Mouse (Mus musculus): Measurements from ENCODE around the gene Atg9a. TPM values are rescaled to one million over a fixed set of nuclear protein-coding genes. Genes with fewer than 3 reads are reported as not detected.

Atg9a gene
- total RNA-seq, 2 experiments from 2014 or later: 47.0 to 51.4 TPM

DNA sequence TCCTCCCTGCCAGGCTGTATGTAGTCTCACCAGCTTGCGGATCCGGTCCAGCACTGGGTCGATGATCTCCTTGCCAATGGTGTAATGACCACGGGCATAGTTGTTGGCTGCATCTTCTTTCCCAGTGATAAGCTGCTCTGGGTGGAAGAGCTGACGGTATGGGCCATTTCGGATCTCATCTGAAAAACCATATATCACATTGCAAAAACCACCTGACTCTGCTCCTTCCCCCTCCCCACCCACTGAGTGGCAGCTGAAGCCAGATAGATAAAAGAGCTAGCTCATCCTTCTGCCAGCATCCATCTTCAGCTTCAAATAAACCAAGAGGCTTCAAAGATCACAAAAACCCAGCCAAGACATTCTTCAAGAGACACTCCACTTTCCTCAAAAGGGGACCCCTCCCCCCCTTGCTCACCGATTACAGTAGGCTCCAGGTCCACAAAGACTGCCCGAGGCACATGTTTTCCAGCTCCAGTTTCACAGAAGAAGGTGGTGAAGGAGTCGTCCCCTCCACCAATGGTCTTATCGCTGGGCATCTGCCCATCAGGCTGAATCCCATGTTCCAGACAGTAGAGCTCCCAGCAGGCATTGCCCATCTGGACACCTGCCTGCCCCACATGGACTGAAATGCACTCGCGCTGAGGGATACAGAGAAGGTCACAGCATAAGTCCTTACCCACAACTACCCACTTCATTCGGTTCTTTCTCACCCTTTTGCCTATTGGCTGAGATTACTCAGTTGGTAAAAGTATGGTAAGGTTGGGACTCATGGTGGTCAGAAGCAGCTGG lies 25.0 kb upstream of the Atg9a start:
- DNase-seq (ENCODE audit: low spot score in 2 of 2): no peak

DNA sequence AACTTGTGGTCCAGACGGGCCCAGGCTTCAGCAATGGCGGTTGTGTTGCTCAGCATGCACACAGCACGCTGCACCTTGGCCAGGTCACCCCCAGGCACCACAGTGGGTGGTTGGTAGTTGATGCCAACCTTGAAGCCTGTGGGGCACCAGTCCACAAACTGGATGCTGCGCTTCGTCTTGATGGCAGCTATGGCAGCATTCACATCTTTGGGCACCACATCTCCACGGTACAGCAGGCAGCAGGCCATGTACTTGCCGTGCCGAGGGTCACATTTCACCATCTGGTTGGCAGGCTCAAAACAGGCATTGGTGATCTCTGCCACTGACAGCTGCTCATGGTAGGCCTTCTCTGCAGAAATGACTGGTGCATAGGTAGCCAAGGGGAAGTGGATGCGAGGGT lies 23.8 kb upstream of the Atg9a start:
- no peak for DNase-seq (ENCODE audit: low spot score in 2 of 2)

DNA sequence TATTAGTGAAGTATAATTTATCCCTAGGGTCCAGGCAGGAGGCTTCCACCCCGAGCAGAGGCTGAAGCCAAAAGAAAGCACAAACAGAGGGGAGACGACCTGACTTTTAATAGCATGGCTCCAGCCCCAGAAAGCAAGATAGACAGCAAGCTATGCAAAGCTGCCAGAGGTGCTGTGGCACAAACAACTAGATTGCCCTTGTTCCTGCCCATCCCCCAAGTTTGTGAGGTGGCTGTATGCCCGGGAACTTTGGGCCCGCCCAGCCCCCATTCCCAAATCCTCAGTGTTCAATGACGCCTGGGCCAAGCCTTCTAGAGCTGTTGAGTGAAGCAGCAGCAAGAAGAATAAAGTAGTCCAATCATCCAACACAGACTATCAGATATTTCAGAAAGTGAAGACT lies 22.9 kb upstream of the Atg9a start:
- DNase-seq (ENCODE audit: low spot score in 2 of 2): no peak

DNA sequence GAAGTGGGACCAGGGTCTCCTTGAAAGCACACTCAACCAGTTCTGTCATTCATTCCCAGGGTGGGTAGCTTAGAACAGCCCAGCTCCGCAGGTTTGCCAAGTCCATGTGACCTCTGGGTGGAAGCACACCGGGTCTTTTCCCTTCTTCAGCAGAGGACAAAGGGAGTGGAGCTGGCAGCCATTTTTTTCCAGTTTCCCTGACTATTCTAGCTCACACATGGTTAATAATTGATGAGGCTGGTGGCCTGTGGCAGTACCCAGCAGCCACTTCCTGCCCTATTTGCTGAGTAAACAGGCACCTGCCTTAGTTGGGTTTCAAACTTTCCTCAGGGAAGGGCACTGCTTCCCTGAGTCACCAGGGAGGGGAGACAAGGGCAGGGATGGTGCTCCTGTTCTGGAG lies 22.4 kb upstream of the Atg9a start:
- DNase-seq (ENCODE audit: low spot score in 2 of 2): no peak

DNA sequence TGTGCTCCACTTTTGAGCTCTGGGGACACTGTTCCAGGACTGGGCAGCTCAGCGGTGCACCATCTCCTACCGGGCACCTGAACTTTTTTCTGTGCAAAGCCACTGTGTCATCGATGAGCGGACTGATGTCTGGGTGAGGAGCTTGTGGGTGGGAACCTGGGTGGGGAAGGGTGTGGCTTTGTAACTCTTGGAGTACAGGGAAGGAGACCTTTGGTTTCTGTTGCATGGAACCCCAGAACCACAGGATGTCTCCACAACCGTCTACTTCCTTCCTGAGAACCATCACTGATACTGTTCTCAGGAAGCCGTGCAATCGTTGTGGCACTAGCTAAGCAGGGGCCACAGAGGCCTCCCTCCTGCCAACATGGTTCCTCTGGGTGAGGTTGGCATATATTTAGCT lies 21.1 kb upstream of the Atg9a start:
- DNase-seq (ENCODE audit: low spot score in 2 of 2): no peak

DNA sequence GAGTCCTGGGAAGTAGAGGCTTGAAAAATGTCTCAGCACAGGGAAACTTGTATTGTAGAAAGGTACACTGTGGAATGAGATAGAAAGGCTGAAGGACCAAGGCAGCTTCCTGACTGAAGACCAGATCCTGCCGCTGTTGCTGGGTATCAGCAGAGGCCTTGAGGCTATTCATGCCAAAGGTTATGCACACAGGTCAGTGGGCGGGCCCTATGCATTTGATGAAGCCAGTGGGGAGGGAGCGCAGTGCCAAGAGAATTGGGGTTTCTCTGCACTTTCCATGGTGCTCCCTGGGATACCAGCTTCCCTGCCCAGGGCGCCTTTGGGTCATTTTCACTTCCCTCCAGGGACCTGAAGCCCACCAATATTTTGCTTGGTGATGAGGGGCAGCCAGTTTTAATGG lies 20.5 kb upstream of the Atg9a start:
- no peak for DNase-seq (ENCODE audit: low spot score in 2 of 2)

DNA sequence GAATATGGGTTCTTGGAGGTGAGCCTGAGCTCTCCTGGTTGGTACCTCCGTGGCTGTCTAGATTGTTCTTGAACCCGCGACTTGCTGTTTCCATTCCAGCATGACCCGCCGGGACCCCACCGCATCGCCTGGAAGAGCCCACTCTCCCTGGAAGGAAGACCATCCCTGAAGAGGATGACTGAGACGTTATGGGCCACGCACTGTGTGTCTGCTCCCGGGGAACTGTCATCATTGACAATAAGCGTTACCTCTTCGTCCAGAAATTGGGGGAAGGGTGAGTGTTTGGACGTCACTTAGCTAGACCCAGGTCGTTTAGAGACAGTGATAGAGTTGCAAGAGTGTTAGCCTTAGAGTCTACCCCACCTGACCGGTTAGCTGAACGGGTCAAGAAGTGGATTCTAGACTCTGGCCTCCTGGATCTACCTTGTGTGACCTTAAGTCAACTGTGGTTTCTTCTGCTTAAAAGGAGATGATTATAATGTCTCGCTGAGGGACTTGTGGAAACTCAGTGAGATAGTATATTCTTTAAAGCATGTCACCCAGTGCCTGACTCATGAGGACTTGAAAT lies 19.2 kb upstream of the Atg9a start:
- DNase-seq (ENCODE audit: low spot score in 2 of 2): no peak

DNA sequence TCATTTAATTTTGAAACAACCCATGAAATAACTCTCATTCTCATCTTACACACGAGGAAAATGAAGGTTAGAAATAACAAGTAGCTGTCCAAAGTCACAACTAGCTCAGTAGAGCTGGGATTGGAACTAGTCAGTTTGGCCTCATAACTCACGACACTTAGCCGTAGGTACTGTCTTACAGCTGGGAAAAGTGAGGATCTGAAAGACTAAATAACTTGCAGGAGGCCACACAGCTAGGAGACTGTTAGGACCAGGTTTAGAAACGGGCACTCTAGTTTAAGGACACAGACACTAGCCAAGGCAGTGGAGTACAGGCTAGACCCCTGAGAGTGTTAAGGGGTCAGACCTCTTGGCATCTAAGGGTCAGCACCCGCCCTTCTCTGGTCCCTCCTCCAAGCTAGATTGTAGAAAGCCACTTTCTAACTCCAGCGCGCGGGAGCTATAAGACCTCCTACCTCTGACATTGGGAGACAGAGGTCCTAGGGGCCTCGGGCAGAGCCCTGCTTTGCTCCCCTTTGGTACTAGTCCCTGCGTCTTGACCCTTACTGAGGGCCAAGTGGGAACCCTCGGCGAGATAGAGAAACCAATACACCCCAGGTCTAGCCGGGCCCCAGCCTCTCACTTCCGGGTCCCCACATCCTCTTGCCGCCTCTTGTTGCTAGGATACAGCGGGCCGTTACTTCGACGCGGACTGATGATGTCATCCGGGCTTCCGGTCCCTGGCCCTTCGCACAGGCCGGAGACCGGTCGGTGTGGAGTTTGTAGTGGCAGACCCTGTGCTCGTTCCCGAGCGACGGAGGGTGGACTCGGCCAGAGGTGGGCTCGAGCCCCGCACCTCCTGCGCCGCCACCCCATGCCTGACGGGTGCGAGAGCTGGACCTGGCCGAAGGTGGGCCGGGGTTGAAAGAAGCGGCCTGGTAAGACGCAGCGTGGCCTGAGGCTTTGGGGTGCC lies 18.4 kb upstream of the Atg9a start, which contains the start of the genes Glb1l and Stk16:
Gene Glb1l, minus strand, starts transcription at position 678 of the 952 bp plus-strand sequence.
Gene Stk16, plus strand, starts transcription at position 703 of the 952 bp plus-strand sequence.
- peak; percentile 92 to 97 for DNase-seq (ENCODE audit: low spot score in 2 of 2)

DNA sequence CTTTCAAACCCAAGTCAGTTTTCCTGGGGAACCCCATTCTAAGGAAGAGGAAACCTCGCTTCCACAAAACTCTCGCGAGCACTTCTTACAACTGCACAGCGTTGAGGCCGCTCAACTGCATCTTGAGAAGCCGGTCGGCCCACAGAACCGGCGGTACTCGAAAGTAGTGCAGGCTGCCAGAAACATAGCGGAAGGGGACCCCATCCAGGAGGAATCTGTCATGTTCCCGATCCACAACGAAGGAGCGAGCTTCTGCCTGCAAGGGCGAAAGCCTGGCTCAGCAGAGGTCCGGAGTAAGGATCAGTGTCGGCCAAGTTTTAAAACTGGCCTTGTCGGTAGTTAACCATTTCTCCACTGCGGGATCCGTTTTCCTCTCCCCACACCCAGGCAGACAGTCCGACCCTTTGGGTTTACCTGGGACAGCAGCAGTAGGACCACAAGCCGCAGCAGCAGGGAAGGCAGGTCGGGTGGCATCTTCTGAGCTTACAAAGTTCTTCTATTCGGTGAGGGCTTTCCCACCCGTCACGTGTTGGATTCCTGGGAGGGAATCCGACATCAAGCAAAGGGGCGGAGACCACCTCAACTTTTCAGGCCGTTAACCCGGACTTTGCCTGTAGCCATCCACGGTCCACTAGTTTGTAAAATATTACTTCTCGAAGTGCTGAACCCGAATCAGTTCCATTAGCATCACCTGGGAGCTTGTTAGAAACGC lies 17.1 kb upstream of the Atg9a start:
- peak in 1 of 2 experiments; percentile 54 for DNase-seq (ENCODE audit: low spot score in 2 of 2)

DNA sequence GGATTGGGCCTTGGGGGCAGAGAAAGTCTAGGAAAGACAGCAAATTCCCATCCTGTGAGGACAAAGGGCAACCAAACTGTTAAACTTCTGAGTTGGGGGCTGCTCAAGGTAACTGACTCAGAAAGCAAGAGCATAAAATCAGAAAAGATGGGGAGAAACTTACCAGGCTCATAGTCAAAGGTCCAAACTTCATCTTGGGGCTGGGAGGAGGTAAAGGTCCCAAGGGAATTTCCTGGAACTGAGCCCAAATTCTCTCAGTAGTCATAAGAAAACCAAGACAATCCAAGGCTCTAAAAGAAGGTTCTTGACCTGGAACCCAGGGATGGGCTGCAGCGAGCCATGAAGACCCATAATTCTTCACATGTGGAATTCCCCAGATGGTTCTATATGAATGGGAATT lies 9.2 kb upstream of the Atg9a start:
- no peak for DNase-seq (ENCODE audit: low spot score in 2 of 2)

DNA sequence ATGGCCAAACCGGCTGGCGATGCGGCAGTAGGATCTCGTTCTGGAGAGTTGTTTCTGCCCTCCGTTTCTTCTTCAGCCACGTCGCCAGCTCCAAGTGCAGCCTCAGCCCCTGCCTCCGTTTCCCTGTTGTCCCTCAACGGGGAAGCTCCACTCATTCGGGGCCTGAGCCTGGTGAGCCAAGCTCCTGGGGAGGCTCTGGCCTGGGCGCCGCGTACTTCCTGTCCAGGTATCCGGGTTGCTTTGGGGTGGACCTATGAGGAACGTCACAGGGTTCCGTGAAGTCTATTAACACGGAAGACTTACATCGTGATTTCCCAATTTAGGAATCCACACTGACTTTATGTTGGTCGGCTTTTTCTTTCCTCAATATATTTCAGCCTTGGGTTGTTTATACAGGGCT lies 456 bp upstream of the Atg9a start:
- peak in 1 of 2 experiments; percentile 36 for DNase-seq (ENCODE audit: low spot score in 2 of 2)

DNA sequence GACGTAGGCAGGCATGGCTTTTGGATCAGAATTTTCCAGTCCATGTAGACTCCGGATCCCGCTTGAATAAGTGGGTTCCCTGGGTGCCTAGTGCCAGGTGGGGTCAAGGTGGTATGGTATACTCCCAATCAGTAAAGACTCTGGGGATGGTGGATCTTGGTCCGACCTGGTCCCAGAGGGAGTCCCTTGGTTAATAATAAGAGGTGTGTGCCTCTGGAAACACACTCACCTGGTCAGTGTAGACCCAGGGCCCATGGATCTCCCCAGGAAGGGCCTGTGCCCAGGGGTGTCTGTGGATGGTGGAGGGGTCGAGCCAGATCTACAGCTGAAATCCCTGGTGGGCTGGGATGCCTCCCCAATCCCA lies 756 bp downstream of the Atg9a start:
- no peak for DNase-seq (ENCODE audit: low spot score in 2 of 2)

DNA sequence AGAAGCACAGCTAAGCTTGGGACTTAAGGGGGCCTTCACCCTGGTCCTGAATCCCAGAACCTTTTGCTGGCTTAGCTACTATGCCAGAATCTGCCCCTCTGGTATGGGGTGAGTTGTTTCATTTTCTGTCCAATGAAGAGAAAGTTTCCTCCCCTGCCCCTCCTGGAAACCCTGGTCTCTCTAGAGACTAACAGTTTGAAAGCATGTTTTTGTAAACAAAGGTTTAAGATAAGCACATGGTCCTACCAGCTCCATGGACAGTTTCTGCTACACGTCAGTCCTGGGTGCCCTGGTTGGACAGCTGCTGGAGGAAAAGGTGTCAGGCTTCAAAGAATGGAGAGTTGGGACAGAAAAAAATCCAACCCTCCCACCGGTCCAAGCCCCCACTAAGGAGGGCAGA lies 1.4 kb downstream of the Atg9a start:
- DNase-seq (ENCODE audit: low spot score in 2 of 2): no peak

DNA sequence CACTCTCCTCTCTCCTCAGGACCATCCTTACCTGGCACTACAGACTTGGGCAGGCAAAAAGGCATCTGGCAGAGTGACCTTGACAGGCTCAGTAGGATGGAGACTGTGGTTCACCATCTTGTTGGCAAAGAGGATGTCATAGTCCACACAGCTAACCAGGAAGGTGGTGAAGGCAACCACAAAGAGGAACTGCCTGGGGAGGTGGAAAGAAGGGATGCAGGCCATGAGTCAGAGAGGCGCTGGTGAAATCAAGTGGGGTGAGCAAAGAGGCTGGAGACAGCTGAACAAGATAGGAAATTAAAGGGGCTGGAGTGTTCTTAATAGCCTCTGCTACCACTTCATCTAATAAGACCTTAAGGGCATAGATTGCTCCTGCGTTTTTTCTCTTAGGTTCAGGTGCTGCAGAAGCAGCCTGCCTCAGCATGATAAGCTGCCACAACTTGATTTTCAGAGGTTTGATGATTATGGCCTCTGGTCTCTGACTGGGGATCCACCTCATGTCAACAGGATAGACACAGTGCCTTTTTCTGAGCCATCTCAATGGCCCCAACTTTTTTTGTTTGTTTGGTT lies 4.0 kb downstream of the Atg9a start:
- DNase-seq (ENCODE audit: low spot score in 2 of 2): no peak

DNA sequence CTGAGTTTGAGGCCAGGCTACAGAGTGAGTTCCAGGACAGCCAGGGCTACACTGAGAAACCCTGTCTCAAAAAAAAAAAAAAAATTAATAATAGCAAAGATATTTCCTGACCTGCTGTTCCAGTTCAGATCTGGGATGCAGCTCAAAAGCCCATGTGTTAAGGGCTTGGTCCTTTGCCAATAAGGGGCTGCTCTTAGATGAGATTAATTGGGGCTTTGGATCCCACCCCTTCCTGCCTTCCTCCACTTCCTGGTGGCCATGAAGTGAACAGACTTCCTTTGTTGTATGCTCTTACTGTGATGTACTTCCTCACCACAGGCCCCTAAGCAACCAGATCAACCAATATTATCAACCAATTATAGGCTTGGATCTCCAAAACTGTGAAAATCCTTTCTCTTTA lies 4.9 kb downstream of the Atg9a start:
- DNase-seq (ENCODE audit: low spot score in 2 of 2): no peak

DNA sequence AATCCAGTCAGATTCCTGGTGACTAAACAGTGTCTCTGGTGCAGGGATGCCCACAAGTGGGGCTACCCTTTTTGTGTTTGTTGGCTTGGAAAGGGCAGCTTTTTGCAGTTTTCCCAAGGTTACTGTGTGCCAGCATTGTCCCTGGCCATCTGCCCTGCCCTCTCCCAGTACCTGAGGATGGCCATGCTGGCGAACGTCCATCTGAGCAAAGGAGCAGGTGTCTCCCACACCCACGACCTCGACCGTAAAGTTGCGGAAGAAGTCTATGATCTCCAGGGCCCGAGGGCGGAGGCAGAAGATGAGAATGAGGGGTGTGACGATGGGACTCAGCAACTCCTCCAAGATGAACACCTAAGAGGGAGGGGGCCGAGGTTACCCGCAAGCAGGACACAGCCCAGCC lies 6.5 kb downstream of the Atg9a start:
- DNase-seq (ENCODE audit: low spot score in 2 of 2): no peak

DNA sequence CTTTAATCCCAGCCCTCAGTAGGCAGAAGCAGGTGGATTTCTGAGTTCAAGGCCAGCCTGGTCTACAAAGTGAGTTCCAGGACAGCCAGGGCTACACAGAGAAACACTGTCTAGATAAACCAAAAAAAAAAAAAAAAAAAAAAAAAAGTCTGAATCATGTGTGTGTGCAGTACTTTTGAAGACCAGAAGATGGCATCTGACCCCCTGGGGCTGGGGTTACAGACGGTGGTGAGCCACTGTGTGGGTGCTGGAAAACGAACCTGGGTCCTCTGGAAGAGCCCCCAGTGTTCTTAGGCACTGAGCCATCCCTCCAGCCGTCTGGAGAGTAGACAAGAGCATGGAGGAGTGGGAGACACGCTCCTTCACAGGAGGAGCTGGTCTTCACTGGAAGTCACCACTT lies 9.8 kb downstream of the Atg9a start:
- DNase-seq (ENCODE audit: low spot score in 2 of 2): no peak

DNA sequence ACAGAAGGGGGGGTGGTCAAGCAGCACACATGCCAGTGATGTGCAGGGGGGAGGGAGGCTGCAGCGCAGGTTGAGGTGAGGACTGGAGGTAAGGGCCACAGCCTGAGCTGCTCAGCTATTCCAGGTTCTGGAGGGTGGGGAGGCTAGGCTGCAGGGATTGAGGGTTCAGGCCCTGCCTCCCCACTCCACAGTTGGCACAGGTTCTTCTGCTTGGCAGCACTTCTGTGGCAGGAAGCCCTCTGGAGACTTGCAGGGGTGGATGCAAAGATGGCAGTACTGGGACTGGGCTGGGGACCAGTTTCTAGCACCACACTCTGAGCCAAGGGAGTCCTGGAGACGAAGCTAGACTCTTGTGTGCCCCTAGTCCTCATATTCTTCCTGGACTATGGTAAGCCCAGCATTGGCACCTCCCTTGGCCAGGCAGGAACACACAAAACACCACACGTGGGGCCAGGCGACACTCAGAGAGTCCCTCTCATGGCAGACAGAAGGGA lies 10.6 kb downstream of the Atg9a start:
- DNase-seq (ENCODE audit: low spot score in 2 of 2): no peak

DNA sequence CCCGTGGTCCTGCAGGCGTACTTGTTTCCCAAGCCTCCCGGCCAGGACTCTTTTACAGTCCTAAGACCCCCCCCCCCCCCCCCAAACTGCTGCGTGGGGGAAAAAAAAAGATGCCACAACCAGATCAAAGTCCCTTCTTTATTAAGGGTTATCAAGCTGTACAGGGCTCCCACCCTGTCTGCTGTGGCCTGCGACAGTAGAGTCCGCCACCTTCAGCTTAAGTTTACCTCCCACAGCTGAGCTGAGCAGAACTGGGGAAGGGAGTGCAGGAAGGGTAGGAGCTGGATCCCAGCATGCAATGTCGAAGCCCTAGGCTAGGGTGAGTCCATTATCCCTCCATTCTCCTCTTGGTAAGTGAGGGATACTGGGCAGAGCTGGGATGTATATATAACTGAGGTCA lies 11.3 kb downstream of the Atg9a start:
- DNase-seq (ENCODE audit: low spot score in 2 of 2): no peak

DNA sequence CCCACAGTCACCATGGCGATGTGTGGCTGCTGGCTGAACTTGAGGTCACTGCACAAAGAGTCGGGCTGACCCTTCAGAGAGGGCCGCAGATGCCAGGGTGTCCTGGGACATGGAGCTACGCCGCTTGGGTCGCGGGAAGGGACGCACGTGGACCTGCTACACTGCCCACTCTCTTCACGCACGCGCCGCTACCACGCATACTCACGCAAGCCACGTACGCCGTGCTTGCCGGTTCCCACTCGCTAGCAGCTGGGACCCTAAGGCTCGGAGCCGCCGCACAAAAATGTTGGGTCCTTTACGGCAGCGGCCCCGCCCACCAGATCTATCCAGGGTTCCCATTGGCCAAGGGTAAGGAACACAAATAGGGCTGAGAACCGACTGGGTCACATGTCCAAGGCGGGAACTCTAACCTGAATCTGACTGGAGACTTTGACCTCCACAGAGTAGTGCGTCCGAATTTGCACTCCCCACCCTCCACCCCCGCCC lies 11.8 kb downstream of the Atg9a start, which contains the start of gene Abcb6:
Gene Abcb6, minus strand, starts transcription at position 288 of the 486 bp plus-strand sequence.
- DNase-seq (ENCODE audit: low spot score in 2 of 2): peak; percentile 76 to 89
